Mouse (Mus musculus): ENCODE results near the gene E130208F15Rik.

E130208F15Rik gene

DNA sequence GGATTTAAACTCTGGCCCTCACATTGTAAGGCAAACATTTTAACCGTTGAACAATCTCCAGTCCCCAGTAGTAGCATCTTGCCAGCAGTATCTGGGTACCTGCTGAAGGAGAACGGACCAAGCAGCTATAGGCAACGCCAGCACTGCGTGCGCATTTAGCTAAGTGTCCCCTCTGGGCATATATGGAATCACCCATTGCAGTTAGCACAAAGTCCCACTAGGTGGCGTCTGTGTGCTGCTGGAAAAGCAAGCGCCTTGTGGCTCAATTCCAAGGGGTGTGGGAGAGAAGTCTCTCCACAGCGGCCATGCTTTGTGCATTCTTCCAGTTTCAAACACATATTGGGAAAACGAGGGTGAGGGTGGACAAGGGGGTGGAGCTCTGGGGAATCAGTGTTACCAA, 14.8 kb downstream of the E130208F15Rik start:
- DNase-seq = peak; percentile 94

DNA sequence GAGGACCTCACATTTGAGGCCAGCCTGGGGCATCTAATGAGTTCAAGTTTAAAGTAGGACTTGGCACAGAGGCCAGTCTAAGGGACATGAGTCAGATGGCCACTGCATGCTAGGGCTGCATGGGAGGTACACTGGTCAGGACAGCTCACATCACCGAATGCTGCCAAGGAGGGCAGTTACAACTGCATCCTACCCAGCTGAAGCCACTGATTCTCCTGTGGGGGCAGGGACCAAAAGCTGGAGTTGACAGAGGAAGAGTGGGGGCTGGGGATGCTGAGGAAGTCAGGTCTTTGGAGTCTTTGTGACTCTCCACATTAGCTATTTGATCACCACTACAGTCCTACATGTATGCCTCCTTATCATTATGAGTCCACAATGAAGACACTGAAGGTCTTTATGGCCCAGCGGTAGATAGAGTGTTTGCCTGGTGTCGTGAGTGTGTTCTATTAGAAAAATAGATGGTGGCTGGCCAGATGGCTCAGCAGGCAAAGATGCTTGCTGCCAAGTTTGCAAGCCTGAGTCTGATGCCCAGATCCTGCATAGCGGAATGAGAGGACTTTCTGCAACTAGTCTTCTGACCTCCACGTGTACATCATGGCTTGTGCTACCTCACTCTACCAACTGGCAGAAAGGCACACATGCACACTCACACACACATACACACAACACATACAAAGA, 18.0 kb downstream of the E130208F15Rik start:
- DNase-seq = no peak

DNA sequence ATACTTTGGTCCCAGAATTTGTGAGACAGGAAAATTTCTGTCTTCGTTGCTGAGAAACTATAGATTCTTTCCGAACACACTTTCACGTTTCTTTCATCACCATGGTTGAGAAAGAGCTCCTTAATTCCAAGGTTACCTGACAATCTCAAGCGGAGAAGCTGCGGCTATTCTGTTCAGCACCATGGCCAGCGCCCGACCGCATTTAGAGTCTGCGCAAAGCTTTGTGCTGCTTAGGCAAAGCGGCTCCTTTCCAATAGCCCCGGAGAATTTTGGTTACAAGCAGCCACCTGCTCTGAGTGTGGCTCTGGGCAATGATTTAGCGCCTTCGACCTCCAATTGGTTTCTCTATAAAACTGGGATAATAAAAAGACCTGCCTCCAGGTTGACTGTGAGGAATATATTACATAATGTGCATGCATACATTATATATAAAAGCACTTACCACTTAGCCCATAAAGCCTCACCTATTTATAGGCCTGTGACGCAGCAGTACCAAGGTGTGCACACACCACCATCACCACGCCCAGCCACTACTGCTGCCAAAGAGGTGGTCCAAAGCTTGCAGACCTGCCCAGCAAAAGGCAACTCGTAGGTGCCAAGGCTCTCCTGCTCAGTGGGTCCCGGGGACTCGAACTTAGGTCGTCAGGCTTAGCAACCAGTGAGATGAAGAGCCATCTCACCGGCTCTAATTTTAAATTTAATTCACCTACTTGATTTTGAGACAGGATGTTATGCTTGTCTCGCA, 25.3 kb downstream of the E130208F15Rik start:
- no peak for DNase-seq

GRCm38 (mm10) chr7:30347828-30348227, 26.3 kb downstream of the E130208F15Rik start:
- peak; percentile 84 for DNase-seq

DNA sequence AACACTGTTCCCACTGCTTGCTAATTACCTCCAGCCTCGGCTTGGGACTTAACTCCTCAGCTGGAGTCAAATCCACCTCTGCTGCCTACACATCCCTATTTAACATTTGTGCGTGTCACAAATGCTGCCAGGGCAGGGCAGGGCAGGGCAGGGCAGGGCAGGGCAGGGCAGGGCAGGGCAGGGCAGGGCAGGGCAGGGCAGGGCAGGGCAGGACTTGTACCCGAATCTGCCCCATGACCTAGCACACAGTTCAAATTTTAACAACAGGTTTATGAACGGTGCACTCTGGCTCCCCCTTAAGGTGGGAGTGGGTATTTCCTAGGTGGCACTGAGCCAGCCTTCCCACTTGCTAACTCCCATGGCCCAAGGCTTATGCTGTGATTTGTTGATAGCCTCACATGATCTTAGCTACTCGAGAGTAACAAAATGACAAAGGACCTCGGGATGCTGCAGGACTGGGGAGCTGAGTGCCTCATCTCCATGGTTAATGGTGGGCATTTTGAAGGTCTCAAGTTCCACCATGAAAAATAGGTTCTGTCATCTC, 31.8 kb downstream of the E130208F15Rik start:
- DNase-seq = peak; percentile 82

DNA sequence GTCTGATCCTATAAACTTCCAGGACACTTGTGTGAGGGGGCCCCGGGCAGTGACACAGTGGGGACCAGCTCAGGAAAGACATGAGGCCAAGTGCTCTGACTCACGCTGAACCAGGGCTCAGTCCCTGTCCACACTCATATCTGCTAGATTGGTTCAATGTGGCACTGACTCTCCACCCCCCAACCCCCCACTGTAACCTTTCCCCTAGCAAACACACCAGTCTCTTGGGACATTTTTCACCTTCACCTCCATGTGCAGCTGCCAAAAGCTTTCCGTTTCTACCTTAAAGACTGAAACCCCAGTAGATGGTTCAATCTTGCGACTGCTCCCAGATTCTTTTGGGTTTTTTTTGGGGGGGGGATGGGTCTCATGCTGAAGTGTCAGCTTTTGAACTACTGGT, 32.5 kb downstream of the E130208F15Rik start:
- no peak for DNase-seq

DNA sequence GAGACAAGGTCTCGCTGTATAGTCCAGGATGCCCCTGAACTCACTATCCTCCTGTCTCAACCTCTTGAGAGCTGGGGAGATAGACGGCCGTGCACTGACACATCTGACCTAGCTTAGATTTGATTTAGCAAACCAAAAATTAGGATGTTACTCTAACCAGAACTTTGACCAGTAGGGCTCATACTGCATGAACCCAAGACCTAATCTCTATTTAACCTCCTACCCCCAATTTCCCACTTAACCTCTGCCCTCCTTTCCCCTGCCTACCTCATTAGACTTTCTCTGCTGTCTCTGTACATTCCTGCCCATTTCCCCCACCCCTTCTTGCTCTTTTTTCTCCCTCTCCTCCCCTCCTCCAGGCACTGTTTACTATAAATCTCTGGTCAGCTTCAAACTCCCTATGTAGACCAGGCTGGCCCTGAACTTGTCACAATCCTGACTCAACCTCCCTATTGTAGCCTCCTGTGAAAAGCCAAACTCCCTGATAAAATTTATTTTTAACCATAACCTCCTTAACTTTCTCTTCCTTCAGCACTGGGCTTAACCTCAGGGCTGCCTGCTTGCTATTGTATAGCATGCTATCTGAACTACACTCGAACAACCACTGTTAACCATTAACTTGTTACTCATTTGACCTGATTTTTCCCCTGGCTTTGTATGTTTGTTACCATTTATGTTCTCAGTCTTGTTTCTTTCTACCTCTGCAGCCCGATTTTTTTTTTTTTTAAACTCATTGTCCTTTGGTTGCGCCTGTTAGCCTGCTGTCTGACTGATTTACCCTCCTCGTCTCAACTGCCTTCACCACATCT, 37.0 kb downstream of the E130208F15Rik start:
- DNase-seq = no peak

GRCm38 (mm10) chr7:30359276-30359865, 37.8 kb downstream of the E130208F15Rik start:
- no peak for DNase-seq

- DNase-seq = no peak
Measured at GRCm38 (mm10) chr7:30360028-30360427, 38.5 kb downstream of the E130208F15Rik start.

DNA sequence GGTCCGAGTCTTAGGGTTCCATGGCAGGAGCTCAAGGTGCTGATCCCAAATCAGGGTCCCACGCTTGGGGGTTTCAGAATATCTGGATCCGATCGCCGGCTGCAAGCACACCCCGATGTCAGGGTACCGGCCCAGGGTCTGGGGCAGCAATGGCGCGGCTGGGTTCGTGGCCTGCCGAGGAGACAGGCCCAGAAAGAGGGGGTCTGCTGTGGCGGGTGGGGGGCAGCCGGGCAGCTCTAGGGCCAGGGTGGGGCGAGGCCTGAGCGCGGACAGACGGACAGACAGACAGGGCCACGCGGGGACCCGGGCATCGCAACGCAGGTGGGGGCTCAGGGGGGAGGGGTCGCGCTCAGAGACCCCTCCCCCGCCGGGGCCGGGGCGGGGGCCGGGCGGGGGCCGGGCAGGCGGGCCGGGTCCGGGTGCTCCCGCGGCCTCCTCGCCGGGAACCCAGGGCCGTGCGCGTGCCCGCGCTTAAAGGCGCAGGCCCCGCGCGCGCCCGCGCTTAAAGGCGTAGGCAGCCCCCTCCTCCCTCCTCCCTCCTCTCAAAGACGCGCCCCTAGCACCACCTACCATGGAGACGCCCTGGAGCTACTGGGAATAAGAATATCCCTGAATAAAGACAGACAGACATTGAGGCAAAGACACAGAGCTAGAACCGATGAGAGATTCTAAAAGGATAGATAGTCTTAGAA, 41.3 kb downstream of the E130208F15Rik start, which contains the start of gene Lrfn3:
Gene Lrfn3 (minus strand): TSS at position 121 of the 692 bp plus-strand sequence.
- DNase-seq = peak; percentile 70

DNA sequence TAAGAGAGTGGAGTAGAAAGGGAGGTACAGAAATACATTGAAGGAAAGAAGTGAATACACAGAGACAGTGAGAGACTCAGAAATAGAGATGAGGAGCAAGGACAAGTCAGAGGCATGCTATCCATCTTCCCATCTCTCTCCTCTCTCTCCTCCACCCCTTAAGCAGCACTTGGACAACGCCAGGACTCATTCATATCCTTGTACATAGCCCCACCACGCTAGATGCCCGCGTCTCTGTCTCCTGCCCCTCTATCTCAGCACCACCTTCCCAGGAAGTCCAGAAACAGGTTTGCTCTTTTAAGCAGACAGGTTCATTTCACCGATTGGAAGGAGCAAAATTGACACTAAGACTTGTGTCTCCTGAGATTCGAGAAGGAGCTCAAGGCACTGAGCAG, 41.8 kb downstream of the E130208F15Rik start:
- no peak for DNase-seq

DNA sequence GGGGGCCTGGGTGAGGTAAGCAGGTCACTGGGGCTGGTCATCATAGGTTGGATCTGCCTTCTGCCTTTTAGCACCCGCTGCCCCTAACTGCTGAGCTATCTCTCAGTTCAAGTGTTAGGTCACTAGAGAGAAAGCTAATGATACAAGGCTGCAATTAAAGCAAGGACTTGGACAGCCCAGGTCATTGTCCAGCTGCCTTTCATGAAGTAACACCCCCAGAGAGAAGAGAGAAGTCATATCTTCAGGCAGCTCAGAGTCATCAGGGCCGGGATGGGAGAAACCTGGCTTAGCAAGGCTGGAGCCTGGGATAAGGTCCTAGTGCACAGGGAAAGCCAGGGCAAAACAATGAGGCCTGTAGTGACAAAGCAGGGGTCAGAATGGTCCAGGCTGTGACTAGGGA, 45.9 kb downstream of the E130208F15Rik start:
- DNase-seq = no peak
